Mouse (Mus musculus) lung, postnatal 10 days (tissue): ENCODE data around the gene Hps3.
"Not testable (repeated sequence)": the region's sequence is repeated elsewhere in the genome, so short reads cannot be mapped to it uniquely, and the experiment has no call there.

Experiments
- DNase-seq: peaks from one replicate; pipeline ENCODE4 v3.0.0; 2021

Hps3 gene

DNA sequence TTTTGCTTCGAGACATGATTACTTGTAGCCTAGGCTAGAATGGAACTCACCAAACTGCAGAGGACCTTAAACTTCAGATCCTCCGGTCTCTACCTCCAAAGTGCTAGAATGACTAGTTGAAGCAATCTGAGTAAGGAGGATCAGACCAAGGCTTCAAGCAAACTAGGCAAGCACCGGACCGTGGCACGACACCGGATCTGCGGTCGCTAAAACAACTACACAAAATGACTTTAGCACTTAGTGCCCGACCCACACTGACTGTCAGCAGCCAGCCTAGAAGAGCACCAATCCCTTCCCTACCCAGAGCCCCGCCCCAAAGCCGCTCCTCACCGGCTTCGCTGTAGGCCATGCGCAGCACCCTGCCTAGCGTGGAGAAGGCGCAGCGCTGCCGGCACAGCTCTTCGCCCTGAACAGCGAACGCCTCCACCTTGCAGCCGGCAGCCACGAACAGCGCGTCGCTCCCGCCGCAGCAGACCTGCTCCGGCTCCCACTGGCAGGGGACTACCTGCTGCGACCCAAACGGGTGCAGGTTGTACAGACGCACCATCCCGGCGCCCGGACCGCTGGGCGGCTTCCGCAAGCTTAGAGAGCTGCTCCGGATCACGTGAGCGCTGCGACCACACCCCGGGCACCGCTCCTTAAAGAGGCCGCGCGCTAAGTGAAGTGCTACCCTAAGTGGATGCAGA is at the start of gene Hps3:
Hps3 (minus strand) TSS at position 597 of the 686 bp plus-strand sequence.
- DNase-seq, result peak; percentile 92

DNA sequence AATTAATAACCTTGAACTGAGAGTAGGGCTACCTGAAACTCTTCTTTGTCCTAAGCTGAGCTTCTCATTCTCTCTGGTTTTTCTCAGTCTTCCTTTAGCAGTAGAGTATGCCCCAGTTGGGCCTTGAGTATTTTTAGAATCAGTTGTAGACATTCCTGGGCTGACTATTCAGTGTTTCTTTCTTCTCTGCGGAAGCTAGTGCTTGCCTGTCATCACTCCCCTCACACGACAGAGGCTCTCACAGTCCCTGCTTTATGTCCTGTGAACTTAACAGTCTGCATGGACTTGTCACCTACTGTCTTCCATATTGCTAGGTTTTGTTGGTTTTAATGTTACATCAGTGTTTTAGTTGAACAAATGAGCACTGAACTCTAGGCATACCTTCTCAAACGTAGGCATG is 47.0 kb upstream of the Hps3 start:
- no peak for DNase-seq

DNA sequence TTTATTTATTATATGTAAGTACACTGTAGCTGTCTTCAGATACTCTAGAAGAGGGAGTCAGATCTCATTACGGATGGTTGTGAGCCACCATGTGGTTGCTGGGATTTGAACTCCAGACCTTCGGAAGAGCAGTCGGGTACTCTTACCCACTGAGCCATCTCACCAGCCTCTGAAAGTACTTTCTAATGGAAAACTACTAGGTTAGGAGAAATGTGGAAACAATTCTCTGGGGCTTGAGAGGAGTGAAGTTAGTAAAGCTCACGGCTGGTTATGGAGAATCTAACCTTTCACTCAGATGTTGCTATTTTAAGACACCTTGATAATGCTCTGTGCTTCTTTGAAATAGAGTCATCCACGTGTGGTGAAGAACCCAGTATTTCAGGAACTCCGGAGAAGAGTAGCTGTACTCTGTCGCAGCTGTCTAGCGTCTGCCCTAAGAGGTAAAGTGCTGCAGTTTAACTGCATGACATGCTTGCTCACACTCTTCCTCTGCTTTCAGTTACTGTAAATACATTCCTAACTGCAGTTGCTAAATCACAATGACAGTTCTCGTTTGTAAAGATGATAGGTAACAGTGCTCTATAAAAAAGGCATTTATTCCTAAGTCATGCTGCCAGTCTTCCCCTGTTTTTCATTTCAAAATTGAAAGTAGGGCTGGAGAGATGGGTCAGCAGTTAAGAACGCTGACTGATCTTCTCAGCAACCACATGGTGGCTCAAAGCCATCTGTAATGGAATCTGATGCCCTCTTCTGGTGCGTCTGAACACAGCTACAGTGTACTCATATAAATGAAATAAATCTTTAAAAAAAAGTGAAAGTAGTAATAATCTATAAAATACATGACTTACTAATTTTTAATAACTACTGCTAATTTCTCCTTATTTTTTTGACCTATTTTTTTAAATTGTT is 41.3 kb upstream of the Hps3 start:
- DNase-seq, result peak; percentile 11

DNA sequence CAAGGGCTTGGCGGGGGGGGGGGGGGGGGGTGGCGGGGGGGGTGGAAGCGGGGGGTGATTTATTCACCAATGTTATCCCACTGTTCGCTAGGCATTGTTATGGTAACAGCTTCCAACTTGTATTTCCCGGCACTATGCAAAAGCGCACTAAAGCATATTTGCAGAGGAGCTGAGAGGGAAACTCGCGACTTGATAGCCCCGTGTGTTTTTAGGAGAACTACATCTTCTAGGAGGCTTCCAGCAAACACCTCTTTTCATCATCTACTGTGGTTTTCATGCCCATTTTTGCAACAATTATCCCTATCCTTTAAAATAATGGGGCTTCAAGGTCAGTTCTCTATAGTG is 23.1 kb upstream of the Hps3 start:
- DNase-seq, result no peak

- DNase-seq, result peak; percentile 96
Measured at GRCm38 (mm10) chr3:20057306-20058196, 22.4 kb upstream of the Hps3 start, which contains the start of gene Hltf. Gene Hltf, plus strand, starts transcription at chr3:20057811.

- DNase-seq, result not testable (repeated sequence)
Measured at GRCm38 (mm10) chr3:20044736-20045135, 9.6 kb upstream of the Hps3 start.

DNA sequence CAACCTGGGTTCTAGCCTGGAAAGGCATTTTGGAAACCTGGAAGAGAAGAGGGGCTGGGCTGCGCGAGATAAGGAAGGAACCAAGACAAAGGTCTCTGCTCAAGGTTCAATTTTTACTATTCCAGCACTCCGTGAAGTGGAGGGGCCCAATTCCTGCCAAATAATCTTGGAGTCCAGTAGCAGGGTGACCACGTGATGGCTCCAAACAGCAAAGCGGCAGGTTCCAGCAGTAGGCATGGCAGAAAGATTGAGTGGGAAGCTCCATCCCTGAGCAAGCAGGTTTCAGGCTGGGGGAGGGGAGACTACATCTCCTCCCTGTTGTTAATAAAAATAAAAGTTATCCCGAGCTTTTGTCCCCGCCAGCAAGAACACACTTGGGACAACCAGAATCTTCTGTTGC is 6.3 kb upstream of the Hps3 start:
- not testable (repeated sequence) for DNase-seq

GRCm38 (mm10) chr3:20036069-20036468 is 954 bp upstream of the Hps3 start:
- no peak for DNase-seq

GRCm38 (mm10) chr3:20033761-20034718 is 1.1 kb downstream of the Hps3 start:
- DNase-seq, result no peak

GRCm38 (mm10) chr3:20030807-20031206 is 4.3 kb downstream of the Hps3 start:
- no peak for DNase-seq

DNA sequence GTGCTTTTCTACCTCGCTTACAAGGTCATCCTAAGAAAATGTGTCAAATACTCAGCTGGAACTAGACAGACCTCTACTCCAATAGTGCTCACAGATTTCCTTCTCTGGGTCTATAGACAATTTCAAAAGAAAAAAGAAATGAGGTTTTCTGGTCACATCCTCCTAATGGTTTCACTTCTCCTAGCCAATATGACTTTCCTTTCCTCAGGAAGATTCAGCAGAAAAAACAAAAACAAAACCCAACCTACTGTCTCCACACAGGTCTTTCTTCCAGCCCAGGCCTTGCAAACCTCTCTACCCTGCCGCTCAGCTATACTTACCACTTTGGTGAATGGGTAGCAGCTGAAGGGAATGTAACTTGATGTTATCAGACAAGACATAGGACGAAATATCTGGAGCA is 6.5 kb downstream of the Hps3 start:
- DNase-seq, result no peak

DNA sequence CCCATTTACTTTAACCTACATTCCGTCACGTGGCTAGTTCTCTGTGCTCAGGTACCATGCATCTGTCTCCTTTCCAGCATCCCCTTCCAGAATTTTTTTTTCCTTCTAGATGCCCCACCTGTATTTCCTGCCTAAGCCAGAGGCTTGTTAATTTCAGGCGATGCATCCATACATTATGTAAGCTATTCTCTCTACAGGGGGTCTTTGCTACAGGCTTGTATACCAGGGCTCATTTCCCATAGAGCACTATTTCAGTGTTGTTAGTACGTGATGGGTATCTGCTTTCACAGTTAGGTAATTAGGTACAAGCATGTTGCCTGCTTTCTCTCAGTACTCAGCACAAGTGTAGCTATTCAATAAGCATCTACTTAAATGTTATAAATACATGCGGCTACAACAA is 7.3 kb downstream of the Hps3 start:
- no peak for DNase-seq

DNA sequence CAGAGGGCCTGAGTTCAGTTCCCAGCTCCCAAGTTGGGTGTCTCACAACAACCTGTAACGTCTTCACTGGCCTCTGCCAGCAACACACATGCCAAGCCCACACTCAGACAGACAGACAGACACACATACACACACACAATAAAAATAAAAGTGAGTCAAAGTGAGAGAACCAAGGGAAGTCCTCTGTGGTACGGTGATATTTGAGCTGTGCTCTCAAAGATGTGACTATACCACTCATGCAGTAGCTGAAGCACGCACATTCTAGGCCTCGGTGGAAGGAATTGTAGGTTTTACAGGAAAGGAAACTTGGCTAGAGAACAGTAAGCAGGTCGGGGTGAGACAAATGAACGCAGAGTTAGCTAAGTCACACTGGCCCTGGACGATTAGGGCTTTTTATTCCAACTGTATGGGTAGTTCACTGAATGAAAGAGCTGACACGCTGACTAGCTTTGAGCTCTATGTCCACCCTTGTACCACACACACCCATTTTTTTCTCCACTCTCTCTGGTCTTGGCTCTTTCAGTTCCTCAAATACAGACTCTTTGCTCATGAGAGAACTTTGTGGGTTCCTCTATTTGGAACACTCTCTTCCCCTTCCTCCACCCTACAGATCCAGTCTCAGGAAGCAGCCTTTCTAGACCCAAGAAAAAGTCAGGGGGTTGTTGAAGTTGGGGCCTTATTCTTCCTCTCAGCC is 8.0 kb downstream of the Hps3 start:
- DNase-seq, result no peak

DNA sequence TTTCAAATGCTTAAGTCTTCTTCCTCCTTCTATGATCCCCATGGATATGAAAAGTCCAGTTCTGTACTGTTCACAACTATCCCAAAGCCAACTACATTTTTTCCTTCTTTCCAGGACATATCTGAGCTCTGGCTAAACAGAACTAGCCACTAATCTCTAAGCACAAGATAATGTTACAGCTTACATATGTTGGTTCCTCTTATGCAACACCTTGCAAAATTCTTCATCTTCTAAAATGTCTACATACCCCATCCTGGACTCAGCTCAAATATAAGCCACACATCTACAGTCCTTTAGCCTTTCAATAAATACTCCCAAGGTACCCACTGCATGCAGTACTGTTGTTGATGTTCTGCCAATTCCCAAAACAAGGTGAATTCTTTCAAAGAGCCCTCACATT is 8.6 kb downstream of the Hps3 start:
- DNase-seq, result no peak

DNA sequence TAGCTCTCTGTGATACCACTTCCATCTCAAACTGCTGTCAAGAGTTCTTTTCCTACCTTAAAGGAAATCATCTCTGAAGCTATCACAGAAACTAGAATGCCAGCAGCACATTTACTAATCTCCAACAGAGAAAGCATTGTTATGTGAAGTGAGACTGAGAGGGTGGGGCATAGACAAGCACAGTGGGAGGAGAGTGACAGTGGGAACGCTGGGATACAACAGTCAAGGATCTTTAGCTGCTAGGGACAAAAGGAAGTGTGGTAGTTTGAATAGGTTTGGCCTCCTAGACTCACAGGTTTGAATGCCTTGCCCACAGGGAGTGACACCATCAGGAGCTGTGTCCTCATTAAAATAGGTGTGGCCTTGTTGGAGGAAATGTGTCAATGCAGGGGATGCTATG is 11.3 kb downstream of the Hps3 start:
- no peak for DNase-seq

GRCm38 (mm10) chr3:20018076-20018475 is 17.0 kb downstream of the Hps3 start:
- DNase-seq, result no peak

GRCm38 (mm10) chr3:20014454-20014853 is 20.7 kb downstream of the Hps3 start:
- no peak for DNase-seq

GRCm38 (mm10) chr3:20010905-20011304 is 24.2 kb downstream of the Hps3 start:
- DNase-seq, result not testable (repeated sequence)

GRCm38 (mm10) chr3:20010464-20010863 is 24.7 kb downstream of the Hps3 start:
- no peak for DNase-seq

GRCm38 (mm10) chr3:20007759-20008158 is 27.4 kb downstream of the Hps3 start:
- no peak for DNase-seq

GRCm38 (mm10) chr3:20007275-20007674 is 27.8 kb downstream of the Hps3 start:
- DNase-seq, result no peak
